Mouse (Mus musculus): Measurements from ENCODE around the gene Il20rb. TPM values are rescaled to one million over a fixed set of nuclear protein-coding genes. Genes with fewer than 3 reads are reported as not detected.

Il20rb gene
- polyA plus RNA-seq (2015; fragmentation: Nextera tagmentation; extraction: Ambion mirVana) = 14.2 and 17.9 TPM in 2 replicates

GRCm38 (mm10) chr9:100486431-100486830 is at the start of gene Il20rb:
TSS of gene Il20rb (minus strand) at chr9:100486788.
- H3K4me1 ChIP-seq = peaks cover 10% of the 10 kb centered on the region; the same call in 1 of the 2 replicates
- no peak within 1 kb of the TSS for H3K27ac ChIP-seq
- H3K9me3 ChIP-seq = no peaks in the 10 kb centered on the region
- no peak for ATAC-seq (ENCODE audit: insufficient number of reproducible peaks, low FRiP score, low TSS enrichment, low read depth)
- H3K4me2 ChIP-seq = no peak within 1 kb of the TSS
- H3K36me3 ChIP-seq = no peaks in the 10 kb centered on the region; the same call in 1 of the 2 replicates
- H3K27me3 ChIP-seq = no peaks in the 10 kb centered on the region
- WGBS = 79% methylated on average over 5 of the region's 5 CpGs
- no peak within 1 kb of the TSS for H3K4me3 ChIP-seq
- no peak within 1 kb of the TSS for H3K9ac ChIP-seq

DNA sequence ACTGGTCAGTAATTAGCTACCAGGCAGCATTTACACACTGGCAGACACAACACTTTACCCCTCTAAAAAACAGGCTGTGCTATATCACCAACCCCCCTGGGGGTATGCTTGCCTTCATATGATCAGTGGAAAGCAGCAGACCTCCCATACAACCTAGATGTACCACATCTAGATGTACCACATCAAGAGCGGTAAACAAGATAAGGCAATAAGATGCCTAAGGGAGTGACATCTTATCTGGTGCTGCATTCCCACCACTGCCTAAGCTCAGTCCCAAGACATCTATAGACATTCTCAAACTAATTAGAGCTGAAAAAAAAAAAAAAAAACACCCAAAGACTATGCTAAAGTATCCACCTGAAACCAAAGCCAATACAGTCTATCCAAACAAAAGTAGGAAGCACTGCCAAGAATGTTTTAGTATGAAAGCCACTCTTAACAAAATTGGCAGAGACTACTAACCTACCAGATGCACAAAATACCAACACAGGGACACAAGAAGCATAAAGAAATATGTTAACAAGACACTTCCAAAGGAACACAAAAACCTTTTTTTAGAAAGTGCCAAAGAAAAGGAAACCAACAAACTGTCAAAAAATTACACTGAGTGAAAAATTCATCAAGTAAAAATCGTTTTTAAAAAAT is 49.2 kb upstream of the Il20rb start:
- Histone ChIP-seq H3K4me3 (no peak overlapping the region), H3K36me3 (no peaks in the 10 kb centered on the region), H3K4me2 (no peak overlapping the region), H3K9me3 (no peaks in the 10 kb centered on the region), H3K27ac (no peak overlapping the region), H3K4me1 (peaks cover 2% of the 10 kb centered on the region; the same call in 1 of the 2 replicates), H3K9ac (no peak overlapping the region), H3K27me3 (no peaks in the 10 kb centered on the region)
- no peak for ATAC-seq (ENCODE audit: insufficient number of reproducible peaks, low FRiP score, low TSS enrichment, low read depth)
- WGBS = 87% methylated on average over 2 of the region's 2 CpGs

DNA sequence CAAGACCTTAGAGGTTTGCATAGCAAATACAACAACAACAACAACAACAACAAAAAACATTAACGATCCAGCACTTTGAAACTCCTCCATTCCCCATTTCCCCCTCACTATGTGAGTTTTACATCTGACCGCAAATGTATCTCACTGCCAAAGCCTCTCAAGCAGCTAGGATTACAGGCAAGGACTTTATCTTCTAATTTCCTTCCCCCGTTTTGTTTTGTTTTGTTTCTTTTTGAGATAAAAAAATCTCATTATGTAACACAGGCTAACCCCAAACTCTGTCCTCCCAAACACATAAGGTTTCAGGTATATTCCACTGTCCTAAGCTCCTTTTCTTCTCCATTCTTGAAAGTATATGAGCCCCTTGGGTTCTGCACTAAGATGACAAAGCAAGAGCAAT is 48.1 kb upstream of the Il20rb start:
- H3K4me2 ChIP-seq = no peak overlapping the region
- peaks cover 2% of the 10 kb centered on the region; the same call in 1 of the 2 replicates for H3K4me1 ChIP-seq
- H3K27ac ChIP-seq = no peak overlapping the region
- H3K4me3 ChIP-seq = no peak overlapping the region
- H3K9me3 ChIP-seq = no peaks in the 10 kb centered on the region
- H3K27me3 ChIP-seq = no peaks in the 10 kb centered on the region
- H3K9ac ChIP-seq = no peak overlapping the region
- H3K36me3 ChIP-seq = no peaks in the 10 kb centered on the region
- ATAC-seq (ENCODE audit: insufficient number of reproducible peaks, low FRiP score, low TSS enrichment, low read depth) = no peak
- WGBS = 88% methylated on average over 3 of the region's 3 CpGs

GRCm38 (mm10) chr9:100532847-100533505 is 46.4 kb upstream of the Il20rb start:
- peaks cover 5% of the 10 kb centered on the region; the same call in 1 of the 2 replicates for H3K36me3 ChIP-seq
- no peaks in the 10 kb centered on the region for H3K27me3 ChIP-seq
- no peaks in the 10 kb centered on the region for H3K9me3 ChIP-seq
- no peak overlapping the region for H3K27ac ChIP-seq
- no peak overlapping the region for H3K4me3 ChIP-seq
- WGBS = 77% methylated on average over 3 of the region's 3 CpGs
- H3K9ac ChIP-seq = no peak overlapping the region
- H3K4me1 ChIP-seq = peaks cover 2% of the 10 kb centered on the region; the same call in 1 of the 2 replicates
- no peak for ATAC-seq (ENCODE audit: insufficient number of reproducible peaks, low FRiP score, low TSS enrichment, low read depth)
- H3K4me2 ChIP-seq = no peak overlapping the region

DNA sequence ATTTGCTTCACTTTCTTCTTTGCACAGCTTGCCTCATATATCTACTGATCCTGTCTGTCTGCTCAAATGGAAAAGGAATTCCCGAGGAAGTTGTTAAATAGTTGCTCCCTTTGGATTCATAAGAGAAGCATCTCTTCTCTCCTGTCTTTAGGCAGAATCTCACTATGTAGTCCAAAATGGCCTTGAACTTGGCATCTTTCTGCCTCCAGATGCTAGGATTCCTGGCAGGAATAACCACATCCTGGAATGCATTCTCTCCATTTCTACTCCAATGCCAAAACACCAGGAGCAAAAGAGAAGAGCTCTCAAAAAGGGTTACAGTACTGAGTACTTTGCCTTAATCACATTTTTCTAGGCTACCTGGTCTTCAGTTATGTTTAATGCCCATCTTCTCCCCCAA is 44.7 kb upstream of the Il20rb start:
- H3K27ac ChIP-seq = no peak overlapping the region
- no peak overlapping the region for H3K9ac ChIP-seq
- H3K4me1 ChIP-seq = peaks cover 2% of the 10 kb centered on the region; the same call in 1 of the 2 replicates
- peaks cover 5% of the 10 kb centered on the region; the same call in 1 of the 2 replicates for H3K36me3 ChIP-seq
- H3K4me3 ChIP-seq = no peak overlapping the region
- no peak overlapping the region for H3K4me2 ChIP-seq
- H3K9me3 ChIP-seq = no peaks in the 10 kb centered on the region
- H3K27me3 ChIP-seq = no peaks in the 10 kb centered on the region
- ATAC-seq (ENCODE audit: insufficient number of reproducible peaks, low FRiP score, low TSS enrichment, low read depth) = no peak
- WGBS = 65% methylated on average over 1 of the region's 1 CpGs

DNA sequence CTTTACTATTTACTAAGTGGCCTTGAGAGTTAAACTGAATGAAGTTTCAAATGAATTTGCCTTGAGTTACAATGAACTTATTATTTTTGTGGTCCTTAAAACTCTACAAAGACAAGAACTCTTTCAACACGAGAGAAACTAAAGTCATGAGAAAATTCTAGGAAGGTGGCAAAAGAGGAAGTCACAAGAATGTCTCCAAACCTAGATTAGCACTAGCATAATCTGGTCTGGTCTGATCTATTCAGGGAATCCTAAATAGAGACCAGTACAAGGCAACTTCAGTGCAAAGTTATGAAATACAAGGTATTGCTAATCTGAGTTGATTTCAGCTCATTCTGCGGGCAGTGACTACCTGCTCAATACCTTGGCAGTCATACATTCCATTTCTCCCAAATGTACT is 38.6 kb upstream of the Il20rb start:
- H3K4me2 ChIP-seq = no peak overlapping the region
- H3K4me1 ChIP-seq = no peaks in the 10 kb centered on the region
- WGBS = 84% methylated on average over 2 of the region's 2 CpGs
- H3K4me3 ChIP-seq = no peak overlapping the region
- ATAC-seq (ENCODE audit: insufficient number of reproducible peaks, low FRiP score, low TSS enrichment, low read depth) = no peak
- no peaks in the 10 kb centered on the region for H3K9me3 ChIP-seq
- peaks cover 5% of the 10 kb centered on the region; the same call in 1 of the 2 replicates for H3K36me3 ChIP-seq
- H3K27ac ChIP-seq = no peak overlapping the region
- H3K27me3 ChIP-seq = no peaks in the 10 kb centered on the region
- no peak overlapping the region for H3K9ac ChIP-seq

GRCm38 (mm10) chr9:100522029-100522428 is 35.4 kb upstream of the Il20rb start:
- H3K27ac ChIP-seq = no peak overlapping the region
- H3K36me3 ChIP-seq = no peaks in the 10 kb centered on the region
- no peak overlapping the region for H3K4me3 ChIP-seq
- H3K9ac ChIP-seq = no peak overlapping the region
- WGBS = 75% methylated on average over 2 of the region's 2 CpGs
- no peak for ATAC-seq (ENCODE audit: insufficient number of reproducible peaks, low FRiP score, low TSS enrichment, low read depth)
- no peaks in the 10 kb centered on the region for H3K4me1 ChIP-seq
- no peaks in the 10 kb centered on the region for H3K9me3 ChIP-seq
- no peak overlapping the region for H3K4me2 ChIP-seq
- no peaks in the 10 kb centered on the region for H3K27me3 ChIP-seq

GRCm38 (mm10) chr9:100520586-100520985 is 34.0 kb upstream of the Il20rb start:
- no peak overlapping the region for H3K27ac ChIP-seq
- no peak overlapping the region for H3K9ac ChIP-seq
- no peaks in the 10 kb centered on the region for H3K4me1 ChIP-seq
- no peak overlapping the region for H3K4me3 ChIP-seq
- H3K36me3 ChIP-seq = no peaks in the 10 kb centered on the region
- no peaks in the 10 kb centered on the region for H3K9me3 ChIP-seq
- H3K27me3 ChIP-seq = no peaks in the 10 kb centered on the region
- ATAC-seq (ENCODE audit: insufficient number of reproducible peaks, low FRiP score, low TSS enrichment, low read depth) = no peak
- H3K4me2 ChIP-seq = no peak overlapping the region
- 4% methylated on average over 2 of the region's 2 CpGs for WGBS

GRCm38 (mm10) chr9:100520012-100520411 is 33.4 kb upstream of the Il20rb start:
- no peak overlapping the region for H3K9ac ChIP-seq
- H3K4me3 ChIP-seq = no peak overlapping the region
- H3K4me2 ChIP-seq = no peak overlapping the region
- H3K4me1 ChIP-seq = no peaks in the 10 kb centered on the region
- no peaks in the 10 kb centered on the region for H3K27me3 ChIP-seq
- no peaks in the 10 kb centered on the region for H3K9me3 ChIP-seq
- WGBS = 94% methylated on average over 3 of the region's 3 CpGs
- H3K36me3 ChIP-seq = no peaks in the 10 kb centered on the region
- ATAC-seq (ENCODE audit: insufficient number of reproducible peaks, low FRiP score, low TSS enrichment, low read depth) = no peak
- H3K27ac ChIP-seq = no peak overlapping the region

GRCm38 (mm10) chr9:100507581-100507980 is 21.0 kb upstream of the Il20rb start:
- Histone ChIP-seq H3K9ac (no peak overlapping the region), H3K4me1 (no peaks in the 10 kb centered on the region), H3K4me3 (no peak overlapping the region), H3K4me2 (no peak overlapping the region), H3K27me3 (no peaks in the 10 kb centered on the region), H3K27ac (no peak overlapping the region), H3K9me3 (no peaks in the 10 kb centered on the region), H3K36me3 (0 out of 2 replicates have a peak, but pooled peaks cover 2% of the 10 kb centered on the region)
- 86% methylated on average over 2 of the region's 2 CpGs for WGBS
- no peak for ATAC-seq (ENCODE audit: insufficient number of reproducible peaks, low FRiP score, low TSS enrichment, low read depth)

- 23% methylated on average over 2 of the region's 2 CpGs for WGBS
- H3K9ac ChIP-seq = no peak overlapping the region
- H3K4me1 ChIP-seq = no peaks in the 10 kb centered on the region
- H3K4me3 ChIP-seq = no peak overlapping the region
- H3K4me2 ChIP-seq = no peak overlapping the region
- no peak overlapping the region for H3K27ac ChIP-seq
- H3K36me3 ChIP-seq = peaks cover 4% of the 10 kb centered on the region; the same call in 1 of the 2 replicates
- ATAC-seq (ENCODE audit: insufficient number of reproducible peaks, low FRiP score, low TSS enrichment, low read depth) = no peak
- H3K9me3 ChIP-seq = no peaks in the 10 kb centered on the region
- no peaks in the 10 kb centered on the region for H3K27me3 ChIP-seq
These were observed 20.1 kb upstream of the Il20rb start for GRCm38 (mm10) chr9:100506652-100507051.

GRCm38 (mm10) chr9:100505498-100505897 is 18.9 kb upstream of the Il20rb start:
- H3K9me3 ChIP-seq = no peaks in the 10 kb centered on the region
- H3K27ac ChIP-seq = no peak overlapping the region
- H3K4me3 ChIP-seq = no peak overlapping the region
- ATAC-seq (ENCODE audit: insufficient number of reproducible peaks, low FRiP score, low TSS enrichment, low read depth) = no peak
- WGBS = 72% methylated on average over 4 of the region's 4 CpGs
- peaks cover 10% of the 10 kb centered on the region; the same call in 1 of the 2 replicates for H3K36me3 ChIP-seq
- H3K9ac ChIP-seq = no peak overlapping the region
- no peak overlapping the region for H3K4me2 ChIP-seq
- no peaks in the 10 kb centered on the region for H3K27me3 ChIP-seq
- no peaks in the 10 kb centered on the region for H3K4me1 ChIP-seq
